Mouse (Mus musculus): ENCODE data around the gene Myo5c.

Gene Myo5c

DNA sequence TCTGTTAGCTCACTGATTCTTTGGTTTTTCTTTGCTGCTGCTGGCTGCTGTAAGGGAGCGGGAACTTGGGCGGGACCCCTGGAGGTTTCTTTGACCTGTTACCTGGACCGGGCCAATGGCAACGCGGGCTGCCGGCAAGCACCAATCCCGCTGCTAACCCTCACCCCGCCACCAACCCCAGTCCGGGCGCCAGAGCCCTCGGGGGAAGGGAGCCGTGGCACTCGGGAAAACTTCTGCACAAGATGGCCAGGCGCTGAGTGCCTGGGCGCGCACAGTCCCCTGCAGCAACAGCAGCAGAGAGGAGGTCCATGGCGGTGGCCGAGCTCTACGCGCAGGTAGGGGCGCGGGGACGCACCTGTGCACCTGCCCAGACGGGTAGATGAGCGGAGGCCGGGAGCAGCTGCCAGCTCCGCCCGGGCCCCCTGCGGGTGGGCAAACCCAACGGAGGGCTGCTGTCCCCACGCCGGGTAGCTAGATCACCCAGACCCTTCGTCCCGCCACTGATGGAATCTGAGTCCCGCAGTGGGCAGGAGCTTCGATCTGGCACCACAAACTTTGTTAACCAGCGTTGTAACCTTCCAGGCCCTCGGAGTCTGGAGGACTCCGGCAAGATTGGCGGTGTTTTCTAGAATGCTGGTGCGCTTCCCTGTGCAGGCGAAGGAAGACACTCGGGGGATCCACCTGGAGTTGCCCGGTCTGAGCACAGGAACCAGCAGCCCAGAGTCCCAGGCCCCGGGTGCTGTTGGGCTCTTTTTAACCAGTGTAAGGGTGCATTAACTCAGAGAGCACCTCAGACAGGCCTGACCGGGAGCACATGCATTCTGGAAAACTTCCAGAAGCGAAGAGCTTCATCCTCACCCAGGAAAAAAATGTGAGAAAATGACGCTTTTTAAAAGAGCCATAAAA, at the start of gene Myo5c:
TSS of gene Myo5c (plus strand) at position 180 of the 906 bp plus-strand sequence.
- DNase-seq (ENCODE audit: extremely low spot score, low read depth, low spot score): no peak

DNA sequence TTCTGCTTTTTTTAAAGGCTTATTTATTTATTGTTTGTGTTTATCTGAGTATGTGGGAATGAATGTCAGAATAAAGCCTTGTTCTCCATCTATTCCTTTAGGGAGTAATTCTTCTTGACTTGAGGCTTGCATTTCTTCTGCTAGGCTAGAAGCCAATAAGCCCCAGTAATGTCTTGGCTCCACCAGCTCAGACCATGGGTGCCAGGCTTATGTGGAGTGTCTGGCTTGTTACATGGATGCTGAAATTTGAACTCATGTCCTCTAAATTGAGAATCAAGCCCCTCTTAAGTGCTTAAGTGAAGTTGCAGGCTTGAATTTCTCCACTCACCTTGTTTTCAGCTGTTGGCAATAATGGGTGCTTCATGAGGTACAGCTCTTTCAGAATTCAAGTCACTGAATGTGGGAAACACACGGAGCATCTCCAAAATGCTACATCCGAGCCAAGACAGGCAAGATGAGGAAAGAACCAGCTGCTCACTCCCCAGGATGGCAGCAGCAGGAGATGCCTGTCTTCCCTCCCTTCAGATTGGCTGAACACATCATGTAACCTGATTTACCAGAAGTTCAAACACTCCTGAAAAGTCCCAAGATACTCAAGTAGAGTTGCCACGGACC, 44.1 kb upstream of the Myo5c start:
- DNase-seq (ENCODE audit: extremely low spot score, low read depth, low spot score): no peak

GRCm38 (mm10) chr9:75193858-75194257, 38.0 kb upstream of the Myo5c start:
- DNase-seq (ENCODE audit: extremely low spot score, low read depth, low spot score): no peak

- no peak for DNase-seq (ENCODE audit: extremely low spot score, low read depth, low spot score)
Measured at GRCm38 (mm10) chr9:75196335-75196734, 35.5 kb upstream of the Myo5c start.

DNA sequence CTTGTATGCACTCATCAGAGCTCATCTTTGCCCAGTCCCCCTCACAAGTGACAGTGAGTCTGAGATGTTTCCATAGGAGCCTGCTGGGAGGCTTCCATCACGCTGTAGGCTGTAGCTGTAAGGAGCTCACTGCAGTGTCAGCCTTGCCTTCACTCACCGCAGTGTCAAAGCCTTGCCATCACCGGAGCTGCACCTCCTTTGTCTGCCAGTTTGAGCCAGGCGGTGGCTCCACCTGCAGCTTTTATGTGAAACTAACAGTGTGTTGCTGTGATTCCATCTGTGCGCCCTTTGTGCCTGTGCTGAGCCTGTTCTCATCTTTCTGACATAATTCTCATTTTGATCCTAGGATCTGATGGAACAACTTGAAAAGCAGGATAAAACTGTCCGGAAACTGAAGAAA, 34.5 kb upstream of the Myo5c start:
- DNase-seq (ENCODE audit: extremely low spot score, low read depth, low spot score): no peak

DNA sequence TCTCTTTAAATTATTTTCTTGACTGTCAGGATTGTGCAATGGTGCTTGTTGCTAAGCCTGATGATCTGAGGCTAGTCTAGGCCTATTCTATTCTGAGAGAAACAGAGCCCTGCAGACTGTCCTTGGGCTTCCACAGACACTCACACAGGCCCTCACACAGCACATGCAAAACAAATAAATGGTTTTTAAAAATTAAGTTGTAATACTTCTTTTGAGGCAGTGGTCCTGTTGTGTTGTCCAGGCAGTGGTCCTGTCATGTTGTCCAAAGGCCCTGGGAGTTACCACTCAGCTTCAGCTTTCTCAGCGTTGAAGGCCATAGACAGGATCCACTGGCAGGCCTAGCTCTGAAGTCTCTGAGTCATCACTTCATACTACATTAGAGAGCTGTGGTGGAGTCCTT, 30.3 kb upstream of the Myo5c start:
- DNase-seq (ENCODE audit: extremely low spot score, low read depth, low spot score): no peak

GRCm38 (mm10) chr9:75202036-75202435, 29.8 kb upstream of the Myo5c start:
- DNase-seq (ENCODE audit: extremely low spot score, low read depth, low spot score): no peak

- DNase-seq (ENCODE audit: extremely low spot score, low read depth, low spot score): no peak
Measured at GRCm38 (mm10) chr9:75209246-75209645, 22.6 kb upstream of the Myo5c start.

DNA sequence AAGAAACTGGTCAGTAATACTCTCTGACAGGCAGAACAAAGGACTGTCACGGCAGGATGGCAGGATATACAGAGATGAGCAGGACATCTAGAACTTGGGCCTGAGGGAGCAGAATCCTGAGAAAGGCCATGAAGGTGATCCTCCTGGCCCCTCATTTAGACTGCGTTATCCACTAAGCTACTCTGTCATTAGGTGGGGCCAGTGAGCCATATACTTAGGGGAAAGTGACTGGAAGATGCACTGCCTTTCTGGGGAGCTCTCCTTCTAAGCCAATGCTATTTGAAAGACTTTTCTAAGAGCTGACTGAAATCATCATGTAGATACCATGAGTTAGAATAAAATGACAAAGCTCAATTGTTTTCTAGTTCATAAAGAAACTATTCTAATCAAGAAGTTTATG, 21.6 kb upstream of the Myo5c start:
- no peak for DNase-seq (ENCODE audit: extremely low spot score, low read depth, low spot score)

DNA sequence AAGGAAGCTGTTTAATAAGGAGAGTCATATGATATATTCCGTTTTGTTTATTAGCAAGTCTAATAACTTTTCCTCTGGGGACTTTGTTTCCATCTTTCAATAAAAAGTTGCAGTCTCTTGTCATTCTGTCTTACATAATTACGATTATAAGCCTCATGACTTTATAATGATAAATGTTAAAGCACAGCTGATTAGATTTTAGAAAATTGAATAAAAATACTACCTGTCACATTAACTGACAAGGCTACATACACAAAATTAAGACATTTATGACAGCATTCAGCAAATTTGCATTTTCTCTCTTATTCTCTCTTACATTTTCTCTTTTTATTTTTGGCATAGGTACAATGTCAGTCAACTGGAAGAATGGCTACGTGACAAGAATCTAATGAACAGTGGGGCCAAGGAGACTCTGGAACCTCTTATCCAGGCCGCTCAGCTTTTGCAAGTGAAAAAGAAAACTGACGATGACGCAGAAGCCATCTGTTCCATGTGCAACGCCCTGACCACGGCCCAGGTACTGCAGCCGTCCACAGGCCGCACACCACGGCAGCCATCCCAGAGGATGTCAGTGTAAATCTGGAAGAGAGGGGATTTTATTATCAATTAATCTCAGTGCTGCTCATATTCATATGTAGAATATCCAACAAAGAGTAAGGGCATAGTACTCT, 16.9 kb upstream of the Myo5c start:
- DNase-seq (ENCODE audit: extremely low spot score, low read depth, low spot score): no peak

DNA sequence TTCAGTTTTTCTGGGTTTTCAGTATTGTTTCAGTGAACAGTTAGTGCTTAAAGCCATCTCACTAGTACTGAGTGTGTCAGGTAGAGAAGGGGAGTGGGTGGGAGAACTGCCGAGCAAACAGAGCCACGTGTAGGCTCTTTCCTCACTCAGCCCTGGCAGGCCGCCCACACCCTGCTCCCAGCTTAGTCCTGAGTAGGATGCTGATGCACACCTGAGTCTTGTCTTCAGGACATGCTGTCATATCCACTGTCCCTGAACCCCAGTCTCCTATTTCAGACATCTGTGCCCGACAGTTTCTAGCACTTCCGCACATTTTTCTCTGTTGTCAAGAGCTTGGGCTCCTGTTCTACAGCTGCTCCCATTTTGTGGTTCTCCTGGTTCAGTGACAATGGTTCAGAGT, 11.9 kb upstream of the Myo5c start:
- no peak for DNase-seq (ENCODE audit: extremely low spot score, low read depth, low spot score)

GRCm38 (mm10) chr9:75221420-75222287, 10.2 kb upstream of the Myo5c start:
- no peak for DNase-seq (ENCODE audit: extremely low spot score, low read depth, low spot score)

DNA sequence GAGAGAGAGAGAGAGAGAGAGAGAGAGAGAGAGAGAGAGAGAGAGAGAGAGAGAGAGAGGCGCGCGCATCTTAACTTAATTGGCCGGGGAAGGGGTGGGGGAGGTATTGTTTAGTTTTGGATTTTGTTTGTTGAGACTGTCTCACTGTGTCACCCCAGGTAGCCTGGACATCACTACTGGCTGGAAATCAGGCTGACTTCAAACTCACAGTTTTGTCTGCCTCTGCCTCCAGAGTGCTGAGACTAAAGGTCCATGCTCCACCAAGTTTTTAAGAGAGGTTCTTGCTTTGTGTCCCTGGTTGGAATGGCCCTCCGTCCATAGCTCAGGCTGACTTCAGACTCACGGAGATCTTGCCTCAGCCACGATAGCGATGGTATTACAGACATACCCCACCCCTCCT, 1.0 kb downstream of the Myo5c start:
- no peak for DNase-seq (ENCODE audit: extremely low spot score, low read depth, low spot score)

GRCm38 (mm10) chr9:75234271-75234741, 2.5 kb downstream of the Myo5c start:
- DNase-seq (ENCODE audit: extremely low spot score, low read depth, low spot score): no peak

DNA sequence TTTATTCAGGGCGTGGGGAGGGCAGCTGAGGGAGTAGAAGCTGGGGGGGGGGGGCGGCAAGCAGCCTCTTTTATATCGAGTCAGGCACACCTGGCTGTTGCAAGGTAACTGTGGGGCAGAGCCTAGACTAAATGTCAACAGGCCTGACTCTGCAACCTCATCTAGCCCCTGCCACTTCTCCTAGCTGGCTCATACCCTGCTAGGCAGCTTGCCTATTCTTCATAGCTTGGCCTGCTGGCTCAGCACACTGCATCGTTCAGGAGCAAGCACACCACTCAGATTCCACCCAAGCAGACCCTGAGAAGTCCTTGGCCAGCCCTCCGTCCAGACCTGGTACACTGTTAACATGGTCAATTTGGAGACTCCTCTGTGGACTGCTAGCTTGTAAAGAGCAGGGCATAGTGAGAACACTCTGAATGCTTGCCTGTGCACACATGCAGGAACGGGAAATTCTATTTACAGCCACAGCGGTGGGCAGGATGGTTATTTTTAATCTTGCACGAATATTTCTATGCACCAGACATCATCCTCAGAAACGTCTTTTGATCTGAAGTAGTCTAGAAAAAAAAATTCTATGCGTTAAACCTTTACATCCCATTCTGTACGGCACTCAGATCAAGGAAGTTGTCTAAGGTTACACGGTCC, 3.3 kb downstream of the Myo5c start:
- no peak for DNase-seq (ENCODE audit: extremely low spot score, low read depth, low spot score)

- no peak for DNase-seq (ENCODE audit: extremely low spot score, low read depth, low spot score)
Measured at GRCm38 (mm10) chr9:75235696-75236095, 3.9 kb downstream of the Myo5c start.

GRCm38 (mm10) chr9:75236416-75237308, 4.8 kb downstream of the Myo5c start:
- DNase-seq (ENCODE audit: extremely low spot score, low read depth, low spot score): no peak

DNA sequence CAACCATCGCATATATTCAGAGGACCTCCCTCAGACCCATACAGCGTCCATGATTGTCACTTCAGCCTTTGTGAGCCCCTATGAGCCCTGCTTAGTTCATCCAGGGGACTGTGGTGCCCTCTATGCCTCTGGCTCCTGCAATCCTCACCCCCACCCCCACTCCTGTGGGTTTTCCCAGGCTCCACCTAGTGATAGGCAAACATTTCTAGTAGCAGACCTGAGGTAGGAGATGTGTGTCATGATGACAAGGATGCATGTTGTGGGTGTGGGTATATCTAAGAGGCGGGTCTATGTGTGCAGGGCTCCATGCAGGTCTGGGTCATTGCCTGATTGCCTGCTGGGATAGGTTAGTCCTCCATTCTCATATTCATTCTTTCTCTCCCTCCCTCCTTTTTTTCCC, 6.4 kb downstream of the Myo5c start:
- no peak for DNase-seq (ENCODE audit: extremely low spot score, low read depth, low spot score)

DNA sequence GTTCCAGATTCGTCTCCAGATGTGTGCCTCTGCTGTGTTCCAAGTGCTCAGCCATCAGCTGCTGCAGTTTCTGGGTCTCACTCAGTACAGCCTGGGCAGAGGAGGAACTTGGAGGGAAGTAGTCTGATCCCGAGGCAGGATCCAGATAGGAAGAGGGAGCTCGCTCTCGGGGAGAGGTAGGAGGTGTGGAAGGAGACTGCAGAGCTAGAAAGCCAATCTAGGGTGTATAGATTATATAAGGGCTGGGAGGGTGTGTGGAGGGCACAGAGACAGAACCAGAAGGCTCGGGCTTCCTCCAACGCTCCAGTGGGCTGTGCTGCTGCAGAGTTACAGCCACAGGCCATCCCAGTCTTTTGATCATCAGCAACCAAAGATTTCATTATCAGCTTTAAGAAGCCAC, 11.2 kb downstream of the Myo5c start:
- no peak for DNase-seq (ENCODE audit: extremely low spot score, low read depth, low spot score)

All from hindlimb bud, embryonic 11.5 days (tissue).